Mouse (Mus musculus) liver, adult 2 months (tissue): ENCODE data around the gene Slc2a5.

Source experiments
- CTCF ChIP-seq: fragments of 200-500 bp; IDR thresholded peaks from 2 replicates; pipeline ENCODE4 v1.5.1; 2011; ENCODE audit warnings: low read depth, low read length, control low read depth
- POLR2A ChIP-seq: fragments of 200-500 bp; IDR thresholded peaks from 2 replicates; pipeline ENCODE4 v1.6.1; 2011; ENCODE audit warnings: low read length, control low read depth; ENCODE audit not compliant: insufficient read depth; ENCODE audit errors: extremely low read depth

GRCm38 (mm10) chr4:150157348-150157882 is 38.3 kb downstream of the Slc2a5 start:
- TF ChIP-seq CTCF, result no peak
- no peak for TF ChIP-seq POLR2A
